Mouse (Mus musculus) liver, adult 2 months (tissue): ENCODE measurements around the gene Mien1. TPM values are rescaled to one million over a fixed set of nuclear protein-coding genes. Genes with fewer than 3 reads are reported as not detected.

Experiments
- DNase-seq: peaks from one replicate; pipeline ENCODE4 v3.0.0-alpha.2; 2011; ENCODE audit warnings: low read depth, low spot score; ENCODE audit errors: extremely low read depth
- H3K27ac ChIP-seq: fragments of 200-500 bp; replicated peaks from 2 replicates; pipeline ENCODE4 v1.5.1; 2012; ENCODE audit warnings: low read depth, mild to moderate bottlenecking, control low read depth, inconsistent platforms, low read length; ENCODE audit not compliant: insufficient read depth
- H3K27me3 ChIP-seq: fragments of 200-500 bp; 2 replicates; pipeline ENCODE4 v1.6.1; 2012; ENCODE audit warnings: mild to moderate bottlenecking, moderate library complexity, low read length, inconsistent platforms; ENCODE audit not compliant: control insufficient read depth, insufficient read depth
- H3K36me3 ChIP-seq: fragments of 200-500 bp; 2 replicates; pipeline ENCODE4 v1.6.1; 2012; ENCODE audit warnings: low read length, inconsistent platforms; ENCODE audit not compliant: control insufficient read depth, insufficient read depth
- H3K4me1 ChIP-seq: fragments of 200-500 bp; 2 replicates; pipeline ENCODE4 v1.6.1; 2011; ENCODE audit warnings: low read length; ENCODE audit not compliant: control insufficient read depth, insufficient read depth
- H3K4me3 ChIP-seq: fragments of 200-500 bp; 2 replicates; pipeline ENCODE4 v1.5.1; 2011; ENCODE audit warnings: low read depth, mild to moderate bottlenecking, control low read depth, low read length, moderate library complexity; ENCODE audit not compliant: insufficient read depth
- H3K79me2 ChIP-seq: fragments of 200-500 bp; 2 replicates; pipeline ENCODE4 v1.6.1; 2012; ENCODE audit warnings: inconsistent platforms, mild to moderate bottlenecking, low read length, moderate library complexity; ENCODE audit not compliant: control insufficient read depth, insufficient read depth
- H3K9ac ChIP-seq: fragments of 200-500 bp; 2 replicates; pipeline ENCODE4 v1.6.1; 2012; ENCODE audit warnings: low read depth, mild to moderate bottlenecking, control low read depth, inconsistent platforms, low read length
- CTCF ChIP-seq: fragments of 200-500 bp; IDR thresholded peaks from 2 replicates; pipeline ENCODE4 v1.5.1; 2011; ENCODE audit warnings: low read depth, low read length, control low read depth
- POLR2A ChIP-seq: fragments of 200-500 bp; IDR thresholded peaks from 2 replicates; pipeline ENCODE4 v1.6.1; 2011; ENCODE audit warnings: low read length, control low read depth; ENCODE audit not compliant: insufficient read depth; ENCODE audit errors: extremely low read depth
- WGBS: fragments of 180-500 bp; shearing (Covaris S2); methylation state at CpG from one replicate; pipeline ENCODE4 v1.1.7; 2018; 5-methylcytosine and 5-hydroxymethylcytosine counted together
- polyA plus RNA-seq: library from polyadenylated mRNA; depleted of rRNA; stranded (reverse); fragments of >200 nt; gene quantifications from 2 replicates; pipeline ENCODE4 v1.2.3, GENCODE M21; 2012
- total RNA-seq: library from RNA; depleted of rRNA; stranded (reverse); fragments of >200 nt; gene quantifications from 2 replicates; pipeline ENCODE4 v1.2.3, GENCODE M21; 2014

Gene Mien1
- total and polyA plus RNA-seq, 2 experiments = 62.8 to 75.0 TPM

DNA sequence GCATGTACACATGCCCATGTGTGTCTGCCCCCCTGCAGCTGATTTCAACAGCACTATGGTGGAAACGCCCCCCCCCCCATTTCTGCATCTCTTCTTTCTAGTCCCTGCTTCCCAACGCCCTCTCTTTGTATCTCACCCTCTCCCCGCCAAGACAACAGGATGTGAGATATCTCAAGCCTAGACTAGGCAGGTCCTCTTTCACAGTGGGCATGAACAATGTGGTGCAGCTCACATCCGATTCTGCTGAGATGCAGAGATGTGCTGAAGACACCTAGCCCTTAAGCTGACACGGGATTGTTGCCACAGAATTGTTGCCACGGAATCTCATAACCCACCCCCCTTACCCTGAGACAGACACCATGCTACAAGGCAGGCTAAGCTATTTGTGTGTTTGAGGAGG is 25.7 kb upstream of the Mien1 start:
- Histone ChIP-seq H3K9ac (no peak overlapping the region), H3K4me3 (no peak overlapping the region), H3K79me2 (no peaks in the 10 kb centered on the region), H3K27ac (no peak overlapping the region), H3K36me3 (no peaks in the 10 kb centered on the region), H3K4me1 (no peaks in the 10 kb centered on the region), H3K27me3 (no peaks in the 10 kb centered on the region)
- TF ChIP-seq CTCF (no peak), POLR2A (no peak)
- no peak for DNase-seq
- WGBS = 66% methylated on average over 6 of the region's 6 CpGs

DNA sequence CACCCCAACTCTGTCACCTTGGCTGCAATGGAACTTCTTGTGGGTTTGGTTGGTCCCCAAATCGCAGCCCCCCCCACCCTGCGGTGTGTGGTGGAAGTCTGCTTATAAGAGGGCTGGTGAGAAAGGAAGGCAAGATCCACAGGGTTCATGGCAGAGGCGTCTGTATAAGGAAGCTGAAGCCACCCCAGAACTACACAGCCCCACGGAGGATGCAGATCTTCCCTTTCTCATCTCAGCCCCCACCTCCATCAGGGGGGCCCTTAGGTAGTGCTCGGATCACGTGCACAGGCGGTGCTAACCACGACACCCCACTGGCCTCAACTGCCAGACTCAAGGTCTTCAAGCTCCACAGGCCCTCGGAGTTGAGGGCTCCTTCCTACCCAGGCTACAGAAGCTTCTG is 25.1 kb upstream of the Mien1 start:
- no peaks in the 10 kb centered on the region for H3K36me3 ChIP-seq
- H3K27me3 ChIP-seq = no peaks in the 10 kb centered on the region
- no peaks in the 10 kb centered on the region for H3K79me2 ChIP-seq
- TF ChIP-seq CTCF (no peak), POLR2A (no peak)
- DNase-seq = no peak
- no peak overlapping the region for H3K9ac ChIP-seq
- H3K4me3 ChIP-seq = no peak overlapping the region
- H3K4me1 ChIP-seq = no peaks in the 10 kb centered on the region
- H3K27ac ChIP-seq = no peak overlapping the region
- WGBS = 78% methylated on average over 9 of the region's 9 CpGs

GRCm38 (mm10) chr11:98462255-98462654 is 23.5 kb upstream of the Mien1 start:
- 86% methylated on average over 6 of the region's 6 CpGs for WGBS
- H3K79me2 ChIP-seq = no peaks in the 10 kb centered on the region
- no peak for DNase-seq
- H3K9ac ChIP-seq = no peak overlapping the region
- no peaks in the 10 kb centered on the region for H3K36me3 ChIP-seq
- TF ChIP-seq CTCF (no peak), POLR2A (no peak)
- no peak overlapping the region for H3K4me3 ChIP-seq
- 0 out of 2 replicates have a peak, but pooled peaks cover 1% of the 10 kb centered on the region for H3K4me1 ChIP-seq
- no peaks in the 10 kb centered on the region for H3K27me3 ChIP-seq
- H3K27ac ChIP-seq = no peak overlapping the region

DNA sequence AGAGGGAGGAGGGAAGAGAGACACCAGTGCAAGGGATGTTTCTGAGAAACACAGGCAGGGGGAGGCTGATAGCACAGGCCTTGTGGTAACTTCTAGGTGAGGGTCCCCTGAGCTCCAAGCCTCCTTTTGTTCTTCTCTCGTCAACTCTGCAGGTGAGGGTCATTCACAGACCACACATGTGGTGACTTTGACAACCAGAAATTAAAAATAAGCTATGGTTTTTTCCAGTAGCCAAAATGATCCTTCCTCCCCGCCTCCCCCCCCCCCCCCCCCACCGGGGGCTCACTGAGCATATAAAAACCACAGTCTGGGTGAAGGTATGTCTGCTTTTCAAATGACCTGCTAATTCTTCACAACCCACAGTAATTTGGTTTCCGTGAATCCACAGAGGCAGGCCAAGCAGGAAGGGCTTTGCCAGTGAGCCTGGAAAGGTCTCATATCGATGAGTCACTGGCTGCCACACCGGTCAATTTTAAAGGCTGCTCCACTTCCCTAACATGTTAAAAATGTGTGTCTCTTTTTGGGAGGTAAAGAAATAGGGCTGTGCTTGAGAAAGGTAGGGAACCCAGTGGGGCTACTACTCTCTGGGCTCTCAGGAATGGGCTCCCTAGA is 22.4 kb upstream of the Mien1 start:
- 72% methylated on average over 6 of the region's 6 CpGs for WGBS
- no peak overlapping the region for H3K4me3 ChIP-seq
- no peak overlapping the region for H3K9ac ChIP-seq
- H3K79me2 ChIP-seq = no peaks in the 10 kb centered on the region
- TF ChIP-seq POLR2A (no peak), CTCF (no peak)
- H3K4me1 ChIP-seq = 0 out of 2 replicates have a peak, but pooled peaks cover 3% of the 10 kb centered on the region
- H3K27ac ChIP-seq = no peak overlapping the region
- DNase-seq = no peak
- H3K36me3 ChIP-seq = no peaks in the 10 kb centered on the region
- no peaks in the 10 kb centered on the region for H3K27me3 ChIP-seq

DNA sequence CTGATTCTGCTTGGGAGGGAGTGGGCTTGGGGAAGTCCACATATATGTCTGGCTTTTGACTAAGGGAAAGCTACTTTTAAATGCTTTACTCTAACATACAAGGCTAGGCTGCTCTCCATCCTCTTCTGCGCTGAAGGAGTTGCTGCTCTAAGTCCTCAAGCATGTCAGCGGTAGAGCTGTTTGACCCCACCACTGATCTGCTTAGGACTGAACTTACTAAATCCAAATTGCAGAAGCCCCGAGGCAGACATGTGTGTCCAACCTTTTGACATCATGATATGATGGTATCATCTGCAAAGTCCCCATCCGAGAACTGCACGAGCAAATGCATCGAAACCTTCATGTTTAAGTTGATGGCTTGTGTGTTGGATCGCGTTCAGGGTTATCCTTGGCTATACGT is 21.1 kb upstream of the Mien1 start:
- H3K27me3 ChIP-seq = no peaks in the 10 kb centered on the region

GRCm38 (mm10) chr11:98459071-98459741 is 20.4 kb upstream of the Mien1 start:
- Histone ChIP-seq H3K4me3 (no peak overlapping the region), H3K27ac (no peak overlapping the region), H3K4me1 (0 out of 2 replicates have a peak, but pooled peaks cover 3% of the 10 kb centered on the region), H3K27me3 (no peaks in the 10 kb centered on the region), H3K9ac (no peak overlapping the region), H3K79me2 (no peaks in the 10 kb centered on the region), H3K36me3 (peaks cover 14% of the 10 kb centered on the region; the same call in 1 of the 2 replicates)
- 39% methylated on average over 11 of the region's 11 CpGs for WGBS
- DNase-seq = no peak
- TF ChIP-seq CTCF = no peak
- TF ChIP-seq POLR2A = no peak

More for the DNA sequence above, 21.1 kb upstream of the Mien1 start:
- DNase-seq = no peak
- Histone ChIP-seq H3K27ac (no peak overlapping the region), H3K4me3 (no peak overlapping the region), H3K4me1 (0 out of 2 replicates have a peak, but pooled peaks cover 3% of the 10 kb centered on the region), H3K79me2 (no peaks in the 10 kb centered on the region), H3K36me3 (peaks cover 8% of the 10 kb centered on the region; the same call in 1 of the 2 replicates), H3K9ac (no peak overlapping the region)
- TF ChIP-seq POLR2A = no peak
- no peak for TF ChIP-seq CTCF
- 82% methylated on average over 9 of the region's 9 CpGs for WGBS
